Mouse (Mus musculus): ENCODE data around the gene Dhdds.
"Not testable (repeated sequence)": the region's sequence is repeated elsewhere in the genome, so short reads cannot be mapped to it uniquely, and the experiment has no call there.

Dhdds gene

GRCm38 (mm10) chr4:134005581-134006358 is 5.1 kb upstream of the Dhdds start:
- no peak for DNase-seq (ENCODE audit: extremely low read depth, insufficient read length, low spot score)

GRCm38 (mm10) chr4:134002903-134003302 is 2.2 kb upstream of the Dhdds start:
- no peak for DNase-seq (ENCODE audit: extremely low read depth, insufficient read length, low spot score)

- DNase-seq (ENCODE audit: extremely low read depth, insufficient read length, low spot score): no peak
These were observed 1.5 kb upstream of the Dhdds start for GRCm38 (mm10) chr4:134002246-134002645.

GRCm38 (mm10) chr4:134001710-134002109 is 992 bp upstream of the Dhdds start:
- no peak for DNase-seq (ENCODE audit: extremely low read depth, insufficient read length, low spot score)

GRCm38 (mm10) chr4:133994697-133995096 is 6.0 kb downstream of the Dhdds start:
- no peak for DNase-seq (ENCODE audit: extremely low read depth, insufficient read length, low spot score)

- no peak for DNase-seq (ENCODE audit: extremely low read depth, insufficient read length, low spot score)
These were observed 9.5 kb downstream of the Dhdds start for GRCm38 (mm10) chr4:133991087-133991660.

GRCm38 (mm10) chr4:133990035-133990434 is 10.7 kb downstream of the Dhdds start:
- DNase-seq (ENCODE audit: extremely low read depth, insufficient read length, low spot score): no peak

- DNase-seq (ENCODE audit: extremely low read depth, insufficient read length, low spot score): not testable (repeated sequence)
These were observed 12.4 kb downstream of the Dhdds start for GRCm38 (mm10) chr4:133988289-133988688.

- DNase-seq (ENCODE audit: extremely low read depth, insufficient read length, low spot score): no peak
These were observed 17.8 kb downstream of the Dhdds start for GRCm38 (mm10) chr4:133982936-133983335.

GRCm38 (mm10) chr4:133980496-133980895 is 20.2 kb downstream of the Dhdds start:
- DNase-seq (ENCODE audit: extremely low read depth, insufficient read length, low spot score): no peak

- DNase-seq (ENCODE audit: extremely low read depth, insufficient read length, low spot score): no peak
These were observed 22.6 kb downstream of the Dhdds start for GRCm38 (mm10) chr4:133978021-133978711.

GRCm38 (mm10) chr4:133971741-133972140 is 29.0 kb downstream of the Dhdds start:
- DNase-seq (ENCODE audit: extremely low read depth, insufficient read length, low spot score): no peak

GRCm38 (mm10) chr4:133970876-133971275 is 29.8 kb downstream of the Dhdds start:
- no peak for DNase-seq (ENCODE audit: extremely low read depth, insufficient read length, low spot score)

- DNase-seq (ENCODE audit: extremely low read depth, insufficient read length, low spot score): no peak
These were observed 30.5 kb downstream of the Dhdds start for GRCm38 (mm10) chr4:133970196-133970595.

- DNase-seq (ENCODE audit: extremely low read depth, insufficient read length, low spot score): no peak
These were observed 31.5 kb downstream of the Dhdds start for GRCm38 (mm10) chr4:133969114-133969770.

- DNase-seq (ENCODE audit: extremely low read depth, insufficient read length, low spot score): no peak
These were observed 32.4 kb downstream of the Dhdds start, which contains the start of gene Hmgn2 for GRCm38 (mm10) chr4:133968150-133968921. Gene Hmgn2, minus strand, starts transcription at chr4:133968650.

GRCm38 (mm10) chr4:133967866-133968149 is 32.9 kb downstream of the Dhdds start:
- DNase-seq (ENCODE audit: extremely low read depth, insufficient read length, low spot score): peak; percentile 86

GRCm38 (mm10) chr4:133967138-133967865 is 33.4 kb downstream of the Dhdds start:
- peak; percentile 92 for DNase-seq (ENCODE audit: extremely low read depth, insufficient read length, low spot score)

GRCm38 (mm10) chr4:133966271-133966940 is 34.3 kb downstream of the Dhdds start:
- DNase-seq (ENCODE audit: extremely low read depth, insufficient read length, low spot score): no peak
